Mouse (Mus musculus) mouse embryonic stem cell (cell line): ENCODE results near the gene Nol7.

Source experiments
- in situ Hi-C, 2 experiments: fragments of 300-500 bp; cut with MboI; formaldehyde crosslinking; loops; 1 replicate in 1 of 2; 3 replicates in 1 of 2; pipeline ENCODE4 v1.14.3; 2019 to 2020; ENCODE audit warnings: low sequenced_read_pairs in 2 of 2, low pct_unique_long_range_greater_than_20kb in 1 of 2, mixed read lengths in 1 of 2; ENCODE audit not compliant: unreplicated experiment in 1 of 2

The Nol7 gene

DNA sequence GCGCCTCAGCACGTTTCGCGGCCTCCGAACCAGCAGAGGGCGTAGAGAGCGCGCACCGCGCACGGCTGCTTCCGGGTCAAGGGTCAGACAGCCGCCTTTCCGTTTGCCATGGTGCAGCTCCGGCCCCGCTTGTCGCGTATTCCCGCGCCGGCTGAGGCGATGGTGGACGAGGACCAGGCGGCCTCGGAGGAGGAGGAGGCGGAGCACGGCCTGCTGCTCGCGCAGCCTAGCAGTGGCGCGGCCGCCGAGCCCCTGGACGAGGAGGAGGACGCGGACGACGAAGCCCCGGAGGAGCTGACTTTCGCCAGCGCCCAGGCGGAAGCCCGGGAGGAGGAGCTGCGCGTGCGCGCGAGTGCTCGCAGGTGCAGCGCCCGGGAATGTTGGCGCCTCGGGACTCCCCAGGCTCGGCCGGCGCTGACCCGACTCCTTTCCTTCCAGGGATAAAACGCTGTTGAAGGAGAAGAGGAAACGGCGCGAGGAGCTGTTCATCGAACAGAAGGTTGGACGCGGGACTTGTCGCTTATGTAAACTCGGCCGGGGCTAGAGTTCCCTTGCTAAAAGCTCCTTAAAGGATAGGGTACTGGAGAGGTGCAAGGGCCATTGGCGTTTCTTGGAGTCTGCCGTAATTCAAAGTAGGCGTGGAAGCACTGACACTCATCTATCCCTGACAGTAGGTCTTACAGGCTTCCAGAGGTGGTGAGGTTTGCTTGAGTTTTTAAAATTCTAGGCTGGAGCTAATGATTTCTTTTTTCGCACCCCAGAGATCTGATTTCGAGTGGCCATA lies at the start of gene Nol7:
Nol7 (plus strand) TSS at position 94 of the 784 bp plus-strand sequence.
- in situ Hi-C loops: no loop called here

DNA sequence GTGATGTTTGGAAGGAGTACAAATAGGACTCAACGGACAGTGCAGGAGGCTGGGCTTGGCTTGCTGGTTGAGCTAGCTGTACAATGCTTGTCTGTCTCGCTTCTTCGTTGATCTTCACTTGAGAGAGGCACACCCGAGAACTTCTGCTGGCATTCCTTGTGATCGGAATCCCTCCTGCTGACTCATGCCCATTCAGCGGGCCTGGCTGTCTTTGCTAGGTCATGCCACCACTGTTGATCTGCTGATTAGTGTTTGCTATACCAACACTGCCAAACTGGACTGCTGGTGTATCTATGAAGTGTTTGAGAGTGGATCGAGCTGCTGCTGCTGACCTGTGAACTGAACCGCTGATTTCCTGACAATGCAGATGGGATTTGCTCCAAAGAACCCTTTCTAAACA lies 48.8 kb upstream of the Nol7 start:
- in situ Hi-C loops: no loop called here

GRCm38 (mm10) chr13:43350489-43351169 lies 47.6 kb upstream of the Nol7 start:
- in situ Hi-C loops: loop anchor here in 1 of 2 experiments (25.0 kb wide), 1 partner anchor 387 kb away; no protein-coding TSS in a partner anchor

DNA sequence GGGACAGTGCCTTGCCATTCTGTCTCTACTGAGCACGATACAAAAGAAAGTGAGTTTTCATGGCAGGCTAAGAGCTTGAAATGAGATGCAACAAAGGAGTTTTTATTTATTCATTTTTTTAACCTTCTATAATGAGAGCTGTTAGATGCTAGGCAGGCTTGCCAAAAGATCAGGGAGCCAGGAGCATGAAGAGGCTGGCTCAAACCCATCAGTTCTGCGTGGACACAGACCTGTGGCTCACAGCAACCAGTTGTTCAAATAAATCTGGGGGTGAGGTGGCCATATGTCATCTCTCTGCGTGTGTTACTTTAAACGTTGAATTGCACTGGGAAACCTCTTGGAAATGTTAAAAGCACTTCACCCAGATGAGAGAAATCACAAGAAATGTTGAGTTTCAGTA lies 44.8 kb upstream of the Nol7 start:
- in situ Hi-C loops: loop anchor here in 1 of 2 experiments (25.0 kb wide), 1 partner anchor 384 kb away; no protein-coding TSS in a partner anchor

GRCm38 (mm10) chr13:43354362-43354761 lies 43.8 kb upstream of the Nol7 start:
- in situ Hi-C loops: loop anchor here in 1 of 2 experiments (25.0 kb wide), 1 partner anchor 383 kb away; no protein-coding TSS in a partner anchor

DNA sequence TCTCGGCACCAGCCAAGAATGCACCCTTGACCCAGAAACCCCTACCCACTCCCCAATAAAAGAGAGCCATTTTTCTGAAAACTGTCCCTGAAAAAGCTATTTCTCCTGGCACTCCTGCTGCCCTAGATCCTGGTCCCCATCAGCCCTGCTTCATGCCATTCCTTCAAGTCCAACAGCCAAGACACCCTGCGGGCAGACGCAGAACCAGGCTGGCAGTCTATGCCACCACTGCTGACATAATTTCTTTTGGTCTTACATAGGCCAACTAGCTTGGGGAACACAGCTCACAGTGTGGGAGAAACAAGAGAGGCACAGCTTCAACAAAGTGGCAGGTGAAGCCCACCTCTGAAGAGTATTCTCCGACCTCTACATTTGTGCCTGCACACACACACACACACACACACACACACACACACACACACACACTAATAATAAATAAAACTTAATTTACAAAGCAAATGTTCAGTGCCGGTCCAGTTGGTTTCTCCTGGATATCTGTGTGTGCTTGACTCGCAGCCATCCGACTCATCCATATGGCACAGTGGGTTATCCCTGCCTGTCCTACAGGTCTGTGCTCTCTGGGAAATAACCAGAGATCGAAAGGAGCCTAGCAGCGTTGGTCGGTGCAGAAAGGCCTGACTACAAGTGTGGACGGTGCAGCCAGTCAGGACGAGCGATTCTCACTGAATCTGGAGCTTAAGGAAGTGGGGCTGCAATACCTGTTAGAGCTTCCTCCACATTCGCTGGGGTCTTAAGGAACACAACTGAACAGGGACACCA lies 41.7 kb upstream of the Nol7 start:
- in situ Hi-C loops: loop anchor here in 1 of 2 experiments (25.0 kb wide), 1 partner anchor 381 kb away; no protein-coding TSS in a partner anchor

GRCm38 (mm10) chr13:43360534-43360933 lies 37.7 kb upstream of the Nol7 start:
- in situ Hi-C loops: loop anchor here in 1 of 2 experiments (25.0 kb wide), 1 partner anchor 377 kb away; no protein-coding TSS in a partner anchor

DNA sequence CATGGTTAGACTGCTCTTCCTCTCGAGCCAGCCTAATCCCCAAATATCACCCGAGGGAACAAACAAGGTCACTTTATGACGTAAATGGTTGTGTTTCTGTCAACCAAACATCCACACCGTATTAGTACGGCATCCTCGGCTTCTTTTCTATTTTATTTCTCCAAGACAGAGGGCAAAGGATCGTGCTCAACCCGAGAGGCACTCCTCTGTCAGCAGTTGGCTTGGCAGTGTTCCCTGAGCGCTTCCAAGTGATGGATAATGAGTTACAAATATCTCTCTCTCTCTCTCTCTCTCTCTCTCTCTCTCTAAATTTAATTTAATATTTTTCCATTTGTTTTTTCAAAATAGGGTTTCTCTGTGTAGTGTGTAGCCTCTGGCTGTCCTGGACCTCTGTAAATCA lies 35.8 kb upstream of the Nol7 start:
- in situ Hi-C loops: loop anchor here in 1 of 2 experiments (25.0 kb wide), 1 partner anchor 375 kb away; no protein-coding TSS in a partner anchor

DNA sequence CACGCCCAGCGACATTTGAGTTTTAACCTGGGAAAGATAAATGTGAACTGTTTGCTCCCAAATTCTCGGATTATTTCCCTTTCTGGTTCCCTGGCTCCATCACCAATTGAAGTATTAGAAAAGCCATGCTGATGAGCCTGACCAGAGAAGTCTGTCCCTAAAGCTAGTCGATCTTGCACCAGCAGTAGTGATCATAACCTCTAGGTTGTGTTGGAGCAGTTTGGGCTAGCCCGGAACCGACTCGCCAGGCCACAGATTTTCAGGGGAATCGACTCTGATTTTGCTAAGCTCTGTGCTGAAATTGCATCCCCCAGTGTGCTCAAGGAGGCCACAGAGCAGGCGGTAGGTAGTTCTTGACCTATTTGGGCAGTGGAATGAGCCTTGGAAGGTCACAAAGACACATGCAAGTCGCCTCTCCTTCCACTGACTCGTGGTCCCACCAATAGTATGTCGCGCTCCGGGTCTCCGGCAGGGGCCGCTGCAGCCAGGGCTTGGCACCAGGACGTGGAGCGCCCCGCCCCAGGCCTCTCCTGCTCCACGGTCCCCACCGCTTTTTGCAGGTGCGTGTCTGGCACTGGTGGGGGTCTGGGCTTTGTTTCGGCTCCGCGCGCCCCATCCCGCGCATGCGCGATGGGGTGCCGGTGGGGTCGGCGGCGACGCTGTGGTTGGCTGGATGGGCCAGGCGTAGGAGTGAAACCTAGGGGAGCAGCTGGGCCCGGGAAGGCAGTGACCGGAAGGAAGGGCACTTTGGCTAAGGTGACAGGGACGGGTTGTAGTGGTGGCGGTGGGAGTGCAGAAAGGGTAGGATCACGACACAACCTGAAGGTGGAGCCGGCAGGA lies 33.0 kb upstream of the Nol7 start, which contains the start of gene Sirt5:
Sirt5 (plus strand) TSS at position 512 of the 840 bp plus-strand sequence.
- in situ Hi-C loops: loop anchor here in 1 of 2 experiments (25.0 kb wide), 1 partner anchor 372 kb away; no protein-coding TSS in a partner anchor

DNA sequence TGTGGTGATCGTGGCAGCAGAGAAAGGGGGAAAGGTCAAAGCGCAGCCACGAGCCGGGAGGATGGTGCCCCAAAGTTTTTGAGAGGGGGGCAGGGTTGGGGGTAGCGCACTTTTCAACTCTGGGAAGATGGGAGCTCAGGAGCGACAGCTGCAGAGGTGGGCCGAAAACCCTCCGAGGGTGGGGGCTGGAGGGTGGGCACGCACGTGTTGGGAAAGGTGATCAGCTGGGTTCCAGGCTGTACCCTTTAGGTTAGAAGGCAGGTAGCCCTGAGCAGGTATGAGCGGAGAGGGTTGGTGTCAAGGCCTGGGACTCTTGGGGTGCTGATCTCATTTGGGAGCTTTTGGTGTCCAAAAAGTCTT lies 32.4 kb upstream of the Nol7 start:
- in situ Hi-C loops: loop anchor here in 1 of 2 experiments (25.0 kb wide), 1 partner anchor 371 kb away; no protein-coding TSS in a partner anchor

DNA sequence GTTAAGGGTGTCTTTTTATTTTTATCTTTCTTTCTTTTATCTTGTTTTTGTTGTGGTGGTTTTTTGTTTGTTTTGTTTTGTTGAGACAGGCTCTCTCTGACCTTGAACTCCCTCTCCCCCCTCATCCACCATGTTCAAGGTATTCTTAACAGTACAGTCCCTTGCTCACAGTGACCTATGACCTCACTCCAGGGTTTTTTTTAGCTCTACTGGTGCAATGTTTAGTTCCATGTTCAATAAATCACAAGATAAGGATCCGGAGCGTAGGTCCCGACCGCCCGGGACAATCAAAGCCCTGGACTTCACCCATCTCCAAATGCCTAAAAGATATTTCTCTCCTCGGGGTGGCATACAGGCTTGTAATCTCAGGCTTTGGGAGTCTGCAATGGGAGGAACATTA lies 28.1 kb upstream of the Nol7 start:
- in situ Hi-C loops: loop anchor here in 1 of 2 experiments (25.0 kb wide), 1 partner anchor 367 kb away; no protein-coding TSS in a partner anchor

DNA sequence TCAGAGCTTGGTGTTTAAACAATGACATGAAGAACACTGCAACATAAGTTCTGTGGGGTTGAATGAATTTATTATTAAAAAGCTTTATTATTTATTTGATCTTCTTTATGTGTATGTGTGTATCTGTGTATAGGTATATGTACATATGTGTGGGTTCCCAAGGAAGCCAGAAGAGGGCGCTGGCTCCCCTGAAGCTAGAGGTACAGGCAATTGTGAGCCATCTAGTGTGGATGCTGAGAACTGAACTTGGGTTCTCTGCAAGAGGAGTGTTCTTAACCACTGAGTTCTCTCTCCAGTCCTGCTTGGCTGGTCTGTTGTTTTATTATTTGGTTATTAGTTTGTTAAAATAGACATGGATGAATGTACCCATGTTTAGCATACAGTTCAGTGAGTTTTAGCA lies 25.3 kb upstream of the Nol7 start:
- in situ Hi-C loops: loop anchor here in 1 of 2 experiments (25.0 kb wide), 1 partner anchor 364 kb away; no protein-coding TSS in a partner anchor

DNA sequence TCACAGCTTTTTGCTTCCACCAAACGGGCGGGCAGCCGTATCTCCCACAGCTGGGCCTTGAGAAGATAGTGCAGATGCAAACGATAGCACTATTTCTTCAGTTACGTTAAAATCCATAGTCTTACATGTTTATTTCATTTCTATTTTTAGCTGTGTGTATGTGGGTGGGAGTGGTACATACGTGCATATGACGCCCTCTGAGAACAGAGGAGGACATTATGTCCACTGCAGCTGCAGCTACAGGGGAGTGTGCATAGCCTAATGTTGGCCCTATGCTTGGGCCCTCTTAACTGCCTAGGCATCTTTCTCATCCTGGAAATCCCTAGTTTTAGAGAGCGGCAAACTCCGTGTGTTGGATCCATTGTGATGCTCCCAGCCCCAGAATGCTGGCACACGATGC lies 24.0 kb upstream of the Nol7 start:
- in situ Hi-C loops: loop anchor here in 1 of 2 experiments (25.0 kb wide), 1 partner anchor 363 kb away; no protein-coding TSS in a partner anchor

- in situ Hi-C loops: loop anchor here in 1 of 2 experiments (25.0 kb wide), 1 partner anchor 362 kb away; no protein-coding TSS in a partner anchor
These were observed 23.2 kb upstream of the Nol7 start for GRCm38 (mm10) chr13:43374918-43375432.

DNA sequence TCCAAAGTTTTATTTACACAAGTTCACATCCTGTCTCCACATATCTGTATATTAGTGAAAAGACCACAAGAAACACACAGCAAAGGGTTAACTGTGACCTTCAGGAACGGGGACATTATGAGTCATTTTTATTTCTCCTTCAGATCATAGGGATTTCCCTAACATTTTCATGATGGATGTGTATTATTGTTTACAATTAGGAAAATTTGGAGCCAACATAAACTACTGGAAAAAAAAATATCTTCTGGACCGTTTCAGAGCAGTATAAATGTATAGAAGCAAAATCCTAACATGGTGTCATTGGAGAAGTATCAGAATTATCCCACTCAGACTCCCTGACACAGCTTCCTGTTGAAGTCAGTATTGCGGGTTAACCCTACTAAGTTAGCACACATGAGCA lies 18.2 kb upstream of the Nol7 start:
- in situ Hi-C loops: no loop called here

- in situ Hi-C loops: no loop called here
These were observed 12.9 kb upstream of the Nol7 start for GRCm38 (mm10) chr13:43385321-43385720.

- in situ Hi-C loops: no loop called here
These were observed 392 bp upstream of the Nol7 start for GRCm38 (mm10) chr13:43397700-43398296.
